Mouse (Mus musculus) C2C12 (cell line): ENCODE measurements at regions not wholly inside any gene's neighbourhood (a gene's known extent, or its start where the extent isn't known, plus 50 kb on each side); places are given as distances from the start of the nearest gene placed in this dataset.

Experiments used
- CEBPB ChIP-seq: IDR thresholded peaks from one replicate; pipeline ENCODE4 v1.6.1; 2011; ENCODE audit warnings: low read depth, mild to moderate bottlenecking, control low read depth, moderate library complexity
- CTCF ChIP-seq: IDR thresholded peaks from one replicate; pipeline ENCODE4 v1.5.1; 2011; ENCODE audit not compliant: control insufficient read depth, insufficient read depth, insufficient read length
- FOSL1 ChIP-seq: IDR thresholded peaks from one replicate; pipeline ENCODE4 v1.8.0; 2011; ENCODE audit warnings: mild to moderate bottlenecking, low read length; ENCODE audit not compliant: poor library complexity, insufficient read depth, severe bottlenecking
- MAX ChIP-seq: IDR thresholded peaks from one replicate; pipeline ENCODE4 v1.6.1; 2011; ENCODE audit warnings: mild to moderate bottlenecking, control low read depth
- MYOD1 ChIP-seq: IDR thresholded peaks from one replicate; pipeline ENCODE4 v1.6.1; 2011; ENCODE audit warnings: low read depth; ENCODE audit not compliant: control insufficient read depth, insufficient read length
- MYOG ChIP-seq: IDR thresholded peaks from one replicate; pipeline ENCODE4 v1.6.1; 2011; ENCODE audit not compliant: control insufficient read depth, insufficient read length; ENCODE audit errors: extremely low read depth
- USF1 ChIP-seq: IDR thresholded peaks from one replicate; pipeline ENCODE4 v1.6.1; 2011; ENCODE audit warnings: low read depth, mild to moderate bottlenecking, control low read depth, moderate library complexity

DNA sequence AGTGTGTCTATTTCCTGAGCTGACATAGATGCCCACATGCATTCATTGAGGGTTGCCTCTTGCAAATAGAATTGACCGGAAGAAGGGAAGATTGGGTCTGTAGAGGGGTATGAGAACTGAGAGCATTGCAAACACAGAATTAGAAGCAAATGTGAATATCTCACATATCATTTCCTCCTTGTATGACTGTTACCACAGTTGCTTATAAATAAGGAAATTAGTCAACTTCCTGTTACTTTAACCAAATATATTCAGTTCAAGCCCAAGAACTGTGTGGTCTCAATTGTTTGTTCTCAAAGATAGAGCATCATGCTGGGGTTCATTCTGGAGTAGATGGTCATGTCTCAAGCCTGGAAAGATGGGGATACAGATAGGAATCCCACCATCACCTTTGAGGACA is 535.6 kb downstream of the Gja1 start:
- TF ChIP-seq CTCF: no peak
- TF ChIP-seq MYOD1: no peak
- TF ChIP-seq USF1: no peak
- no peak for TF ChIP-seq MYOG
- TF ChIP-seq FOSL1: no peak
- no peak for TF ChIP-seq MAX
- no peak for TF ChIP-seq CEBPB
